Mouse (Mus musculus): ENCODE measurements around the gene Hoga1.

GRCm38 (mm10) chr19:42043988-42044387 is 1.4 kb upstream of the Hoga1 start:
- TF ChIP-seq CTCF (IDR thresholded peaks at IDR 0.05; ENCODE audit: insufficient read depth, low read length), result no peak
- no peak for TF ChIP-seq POLR2A (IDR thresholded peaks at IDR 0.05; ENCODE audit: borderline replicate concordance, extremely low read depth, low read depth, low read length)

Measured in lung, adult 2 months (tissue).